Mouse (Mus musculus) megakaryocyte, embryonic 14.5 days (primary cell): ENCODE results near the gene Slbp.

Experiments
- FLI1 ChIP-seq: IDR thresholded peaks from 2 replicates; pipeline ENCODE4 v1.6.1; 2012; ENCODE audit warnings: low read length, inconsistent platforms, mixed read lengths
- GATA1 ChIP-seq: IDR thresholded peaks from 3 replicates; pipeline ENCODE4 v1.6.1; 2012; ENCODE audit warnings: mixed read lengths, low read length, inconsistent platforms, borderline replicate concordance

DNA sequence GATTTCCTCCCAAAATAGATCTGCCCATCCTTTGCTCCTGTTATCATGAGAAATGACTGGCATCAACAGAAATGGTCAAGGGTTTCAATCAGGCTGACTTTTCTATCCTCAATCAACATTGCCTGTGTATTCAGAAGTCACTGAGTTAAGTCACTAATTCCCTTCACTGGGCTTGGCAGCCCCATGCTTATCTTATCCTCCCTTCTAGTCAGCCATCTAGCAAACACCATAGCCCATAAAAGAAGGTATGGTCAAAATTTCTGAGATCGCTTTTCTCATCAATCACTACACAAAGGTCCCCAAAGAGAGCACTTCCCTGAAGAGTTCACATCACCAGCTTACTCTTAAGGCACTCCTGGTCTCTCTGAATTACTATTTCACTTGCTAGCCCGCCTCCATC lies 1.4 kb downstream of the Slbp start:
- TF ChIP-seq GATA1 (no peak), FLI1 (no peak)
